Mouse (Mus musculus): ENCODE measurements around the gene Cenpp.

Gene Cenpp

DNA sequence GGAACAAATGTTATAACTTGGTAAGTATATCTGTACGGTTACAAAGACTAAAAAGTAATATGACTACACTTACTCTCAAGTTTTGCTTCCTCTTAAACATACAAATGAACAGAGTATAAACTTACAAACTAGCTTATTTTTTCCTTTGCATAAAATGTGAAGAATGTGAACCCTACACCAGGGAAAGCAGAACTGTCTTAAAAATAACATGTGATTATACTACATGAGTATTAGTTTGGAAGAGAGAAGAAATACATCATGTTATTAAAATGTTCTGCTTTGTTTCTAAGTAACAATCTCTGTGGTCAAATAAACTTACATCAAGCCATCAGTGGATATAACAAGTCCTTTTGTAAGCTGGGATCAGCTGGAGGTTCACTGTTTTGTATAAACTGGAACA, 113.9 kb downstream of the Cenpp start:
- DNase-seq (ENCODE audit: low read depth in 1 of 2, low spot score in 2 of 2): no peak

DNA sequence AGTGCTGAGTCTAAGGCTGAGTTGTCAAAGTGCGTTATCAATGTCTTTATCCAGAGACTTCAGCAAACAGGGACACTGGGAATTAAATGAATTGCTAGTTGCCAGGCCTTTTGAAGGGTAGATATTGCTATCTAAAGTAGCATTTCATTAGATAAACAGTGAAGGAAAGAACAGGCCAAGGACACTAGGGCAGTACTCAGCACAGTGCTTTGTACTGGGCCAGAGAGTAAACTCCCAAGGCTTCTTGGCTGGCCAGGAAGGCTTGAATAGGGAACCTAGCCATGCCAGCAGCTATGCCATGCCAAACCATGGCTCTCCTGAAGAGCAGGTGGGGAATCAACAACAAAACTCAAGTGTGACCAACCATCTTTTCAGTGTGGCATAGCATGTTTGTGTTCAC, 115.6 kb downstream of the Cenpp start:
- DNase-seq (ENCODE audit: low read depth in 1 of 2, low spot score in 2 of 2): no peak

DNA sequence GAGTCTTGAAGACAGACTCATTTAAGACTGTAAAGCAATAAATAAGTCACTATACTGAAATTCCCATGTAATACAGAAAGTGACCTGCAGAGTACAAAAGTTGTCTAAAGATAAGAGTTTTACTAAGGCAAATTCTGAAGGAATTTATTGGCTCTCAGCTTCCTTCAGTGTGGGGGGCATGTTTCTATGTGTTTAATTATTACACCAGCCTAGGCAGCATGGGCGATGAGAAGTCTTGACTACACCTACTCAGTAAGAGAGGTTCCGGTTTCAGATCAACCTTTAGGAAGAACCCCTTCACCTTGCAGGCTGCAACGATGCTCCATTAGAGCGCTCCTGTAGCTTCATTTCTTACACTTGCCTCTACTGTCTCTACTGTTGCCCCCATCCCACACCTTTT, 121.9 kb downstream of the Cenpp start:
- no peak for DNase-seq (ENCODE audit: low read depth in 1 of 2, low spot score in 2 of 2)

DNA sequence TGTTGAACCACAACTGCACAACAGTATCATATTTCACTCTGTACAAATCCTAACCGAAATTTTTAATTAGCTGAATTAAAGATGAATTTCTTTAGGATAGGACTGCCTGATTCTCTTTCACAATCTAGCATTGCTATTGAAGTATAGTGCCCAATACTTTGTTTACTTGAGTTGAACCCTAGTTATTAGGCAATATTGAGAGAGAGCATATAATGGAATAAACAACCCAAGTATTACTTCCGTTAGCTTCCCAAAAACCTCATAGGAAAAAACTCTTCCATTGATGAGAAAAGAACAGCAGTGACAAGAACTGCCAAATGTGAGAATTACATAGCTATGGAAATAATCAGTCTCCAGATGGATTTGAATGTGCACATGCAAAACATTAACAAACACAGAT, 126.3 kb downstream of the Cenpp start:
- no peak for DNase-seq (ENCODE audit: low read depth in 1 of 2, low spot score in 2 of 2)

DNA sequence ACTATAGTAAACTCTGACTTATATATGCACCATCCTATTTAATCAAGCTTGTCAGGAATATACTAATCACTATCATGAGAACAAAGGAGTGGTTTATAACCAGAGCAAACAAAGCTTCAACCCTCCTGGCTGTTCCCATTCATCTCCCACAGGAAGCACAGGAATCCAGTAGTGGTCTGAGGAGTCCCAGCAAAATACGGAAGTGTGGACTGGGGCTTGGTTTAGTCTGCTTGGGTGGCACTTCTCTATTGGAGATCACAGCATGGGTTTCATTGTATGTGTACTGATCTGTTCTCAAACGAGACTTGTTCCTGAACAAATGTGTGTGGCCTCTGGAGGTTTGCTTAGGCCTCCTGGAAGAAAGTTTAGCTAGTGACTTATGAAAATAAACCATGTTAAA, 133.8 kb downstream of the Cenpp start:
- DNase-seq (ENCODE audit: low read depth in 1 of 2, low spot score in 2 of 2): peak in 1 of 2 experiments; percentile 1

DNA sequence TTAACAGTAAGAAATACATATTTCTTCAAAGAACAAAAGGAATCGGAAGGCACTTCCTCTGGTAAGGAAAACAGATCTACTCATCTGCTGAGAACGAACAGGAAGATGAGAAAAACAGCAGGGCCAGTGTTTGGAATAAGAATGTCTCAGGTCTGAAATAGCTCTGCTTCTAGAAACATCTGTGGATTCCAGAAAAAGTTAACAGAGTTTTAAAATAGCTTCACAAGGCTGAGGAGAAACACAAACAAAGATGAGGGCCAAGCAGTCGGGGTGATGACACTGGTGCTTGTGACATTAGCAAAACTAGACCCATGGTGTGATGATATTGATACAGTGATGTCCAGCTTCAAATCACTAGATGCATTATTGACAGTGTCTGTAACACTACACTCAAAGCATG, 145.4 kb downstream of the Cenpp start:
- no peak for DNase-seq (ENCODE audit: low read depth in 1 of 2, low spot score in 2 of 2)

DNA sequence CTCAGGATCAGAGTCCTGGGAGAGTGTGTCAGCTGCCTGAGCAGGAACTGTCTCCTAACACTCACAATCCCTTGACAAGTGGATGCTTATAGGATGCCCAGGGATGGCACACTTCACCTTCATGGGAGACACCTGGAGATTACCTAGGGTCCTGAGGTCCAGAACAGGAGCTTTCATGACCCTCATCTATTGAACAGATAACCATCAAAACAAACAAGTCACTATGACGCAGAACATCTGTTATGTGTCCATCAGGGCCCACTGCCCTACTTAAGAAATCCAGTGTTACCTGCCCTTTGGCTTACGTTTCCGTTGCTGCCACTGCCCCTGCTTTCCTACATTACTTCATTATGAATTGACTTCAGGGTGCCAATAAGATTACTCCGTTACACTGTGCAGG, 146.8 kb downstream of the Cenpp start:
- DNase-seq (ENCODE audit: low read depth in 1 of 2, low spot score in 2 of 2): no peak

DNA sequence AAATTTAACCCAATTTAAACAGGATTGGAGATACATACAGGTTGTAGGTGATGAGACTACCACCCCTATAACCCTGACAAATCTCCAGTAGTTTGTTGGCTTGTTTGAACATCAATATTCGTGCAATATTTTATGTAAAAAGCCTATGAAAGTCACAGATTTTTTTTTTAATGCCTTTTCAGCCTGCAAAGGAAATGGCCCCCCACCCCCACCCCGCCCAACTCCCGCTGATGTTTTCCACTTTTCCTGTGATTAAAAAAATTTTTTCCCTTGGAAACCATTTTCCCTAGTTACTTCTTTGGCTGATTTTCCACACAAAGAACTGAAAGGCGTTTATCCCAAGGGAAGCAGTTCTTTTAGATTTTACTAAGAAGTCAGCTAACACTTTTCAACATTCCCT, 148.1 kb downstream of the Cenpp start, which contains the start of gene Ecm2:
Gene Ecm2 (plus strand): TSS at position 301 of the 400 bp plus-strand sequence.
- DNase-seq (ENCODE audit: low read depth in 1 of 2, low spot score in 2 of 2): no peak

DNA sequence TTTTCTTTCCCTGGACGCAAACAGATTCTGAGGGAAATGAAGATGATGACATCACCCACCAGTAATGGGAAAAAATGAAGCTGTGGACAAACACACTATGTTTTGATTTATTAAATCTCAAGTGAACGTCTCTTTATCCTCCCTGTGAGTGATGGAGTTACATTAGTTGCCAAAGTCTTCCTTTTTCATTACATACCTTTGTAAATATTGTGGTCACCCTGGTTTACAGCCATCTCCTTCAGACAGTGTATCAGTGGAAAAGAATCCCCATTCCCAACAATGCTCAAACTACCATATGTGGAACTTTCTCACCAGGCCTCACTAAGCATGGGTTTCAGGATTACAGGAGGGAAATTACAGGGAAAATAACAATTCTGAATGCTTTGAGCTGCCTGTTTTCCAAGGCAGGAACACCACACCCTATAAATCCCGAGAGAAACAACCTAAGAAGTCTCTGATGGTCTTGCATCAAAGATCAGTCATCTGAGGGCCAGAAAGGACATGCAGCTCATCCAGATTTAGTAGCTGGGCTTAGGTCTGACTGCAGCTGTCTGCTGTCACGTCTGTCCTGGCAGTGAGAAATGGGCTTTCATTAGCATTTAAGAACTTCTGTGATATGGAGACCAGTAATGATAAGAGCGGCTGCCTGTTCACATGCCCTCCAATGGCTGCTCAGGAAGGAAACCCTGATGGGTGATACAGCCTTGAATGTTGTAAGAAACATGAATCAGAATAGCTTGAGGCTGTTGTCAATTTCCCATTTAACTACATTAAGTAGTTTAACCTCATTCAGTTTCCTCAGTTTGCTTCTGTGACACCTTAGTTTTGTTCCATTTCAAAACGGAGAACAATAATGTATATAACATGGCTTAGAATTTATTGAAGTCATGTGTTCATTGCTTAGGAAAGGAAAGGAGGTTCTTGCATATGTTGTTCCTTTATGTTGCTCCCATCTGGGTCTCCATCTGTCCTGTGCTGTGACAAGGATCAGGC, 159.9 kb downstream of the Cenpp start, which contains the start of gene Tes3-ps:
Gene Tes3-ps (plus strand): TSS at position 943 of the 993 bp plus-strand sequence.
- no peak for DNase-seq (ENCODE audit: low read depth in 1 of 2, low spot score in 2 of 2)

DNA sequence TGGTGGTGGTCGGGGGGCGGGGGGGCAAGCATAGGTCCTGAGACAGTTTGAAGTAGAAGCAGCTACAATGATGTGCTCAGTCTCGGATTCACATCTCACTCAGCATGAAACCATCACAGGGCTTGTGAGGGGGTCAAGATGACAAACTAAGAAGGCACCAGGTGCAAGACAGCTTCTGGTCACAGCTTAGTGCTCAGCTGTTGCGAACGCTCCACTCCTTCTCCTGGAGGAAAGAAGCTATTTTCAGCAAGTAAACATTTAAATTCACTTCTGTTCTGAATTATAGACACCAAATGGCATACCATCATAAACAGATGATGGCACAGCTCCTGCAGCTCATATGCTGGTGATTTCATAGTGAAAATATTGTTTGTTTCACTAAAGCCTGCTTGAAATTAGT, 167.2 kb downstream of the Cenpp start:
- DNase-seq (ENCODE audit: low read depth in 1 of 2, low spot score in 2 of 2): no peak

DNA sequence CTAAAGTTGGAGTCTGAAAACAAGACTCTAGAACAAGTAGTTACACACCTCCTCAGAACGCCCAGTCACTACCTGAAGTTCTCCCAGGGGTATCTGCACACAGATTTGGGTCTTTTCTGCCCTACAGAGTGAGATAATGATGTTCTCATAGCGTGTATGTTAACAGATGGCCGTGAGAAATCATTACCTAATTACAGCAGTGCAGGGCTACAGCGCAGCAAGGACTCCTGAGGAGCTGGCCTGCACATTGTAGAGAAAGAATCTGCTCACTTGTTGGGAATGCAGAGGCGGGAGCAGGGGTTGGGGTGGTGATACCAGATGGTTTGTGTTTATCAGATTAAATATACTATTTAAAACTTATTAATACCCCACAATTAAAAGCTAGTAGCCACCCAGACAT, 172.0 kb downstream of the Cenpp start:
- no peak for DNase-seq (ENCODE audit: low read depth in 1 of 2, low spot score in 2 of 2)

DNA sequence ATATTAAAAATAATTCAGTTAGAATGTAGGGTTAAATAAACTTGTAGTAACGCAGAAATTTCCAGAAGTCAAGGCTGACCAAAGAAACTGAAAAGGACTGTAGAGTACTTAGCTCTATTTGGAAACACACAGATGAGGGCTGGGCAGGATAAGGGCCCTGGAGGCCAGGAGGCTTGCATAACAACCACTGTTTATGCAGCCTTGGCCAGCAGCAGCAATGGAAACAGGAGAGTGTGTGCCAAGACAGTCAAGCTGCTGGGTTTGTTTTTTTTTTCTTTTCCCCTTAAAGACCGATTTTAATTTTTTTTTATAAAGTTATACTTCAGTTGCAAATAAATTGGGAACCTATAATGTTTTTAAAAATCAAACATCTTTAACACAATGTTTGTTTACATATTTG, 172.5 kb downstream of the Cenpp start:
- no peak for DNase-seq (ENCODE audit: low read depth in 1 of 2, low spot score in 2 of 2)

DNA sequence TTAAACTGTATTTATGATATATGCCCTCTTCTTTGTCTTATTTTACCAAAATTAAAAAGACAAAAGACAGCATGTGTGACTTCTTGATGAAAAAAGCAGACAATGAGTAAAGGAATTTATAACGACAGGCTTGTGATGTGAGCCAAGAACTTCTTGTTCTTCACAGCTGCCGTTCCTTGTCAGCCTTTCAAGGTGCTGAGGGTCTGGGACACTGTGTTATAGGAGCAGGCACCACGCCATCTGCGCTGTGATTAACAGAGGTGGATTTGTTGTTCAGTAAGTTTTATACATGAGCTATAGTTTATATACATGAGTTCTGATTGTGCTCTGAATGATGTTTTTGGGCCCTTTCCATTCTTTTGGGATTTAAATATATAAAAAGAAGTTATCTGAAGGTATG, 173.2 kb downstream of the Cenpp start:
- DNase-seq (ENCODE audit: low read depth in 1 of 2, low spot score in 2 of 2): no peak

DNA sequence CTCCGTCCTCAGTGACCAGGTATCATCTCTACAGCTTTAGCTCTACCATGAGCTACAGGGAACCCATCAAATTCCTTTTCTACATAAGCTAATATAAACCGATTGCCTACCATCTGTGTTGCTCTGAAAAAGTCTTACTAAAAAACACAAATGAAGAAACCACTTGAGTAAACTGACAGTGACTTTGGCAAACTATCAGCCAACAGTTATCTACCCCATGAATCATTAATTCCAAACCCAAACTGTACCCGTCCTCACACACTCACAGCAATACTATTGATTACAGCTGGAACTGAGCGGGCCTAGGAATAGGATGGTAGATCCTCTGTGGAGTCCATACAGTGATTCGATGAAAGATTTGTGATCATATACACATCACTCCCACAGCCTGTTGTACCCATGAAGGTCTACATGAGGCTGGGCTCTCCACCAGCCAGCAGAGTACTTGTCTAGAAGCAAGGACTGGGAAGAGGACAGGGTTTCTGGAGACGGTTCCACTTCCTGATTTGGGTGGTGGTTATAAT, 173.7 kb downstream of the Cenpp start:
- DNase-seq (ENCODE audit: low read depth in 1 of 2, low spot score in 2 of 2): no peak

DNA sequence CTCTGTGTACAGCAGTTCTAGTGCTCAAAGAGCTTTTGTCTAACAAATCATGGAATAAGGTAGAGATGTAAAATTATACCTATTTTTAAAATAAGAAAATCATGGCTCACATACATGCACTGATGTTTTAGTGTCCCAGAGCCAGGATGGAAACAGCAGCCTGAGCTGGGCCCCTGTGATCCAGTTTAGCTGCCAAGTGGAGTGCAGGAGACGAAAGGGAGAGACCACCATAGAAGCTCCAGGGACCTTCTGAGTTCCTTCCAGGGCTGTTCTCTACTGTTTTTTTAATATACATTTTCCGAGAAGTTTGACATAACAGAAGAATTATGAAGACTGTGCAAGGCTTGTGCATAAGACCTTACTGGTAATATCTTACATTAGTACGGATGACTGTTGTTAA, 174.7 kb downstream of the Cenpp start:
- no peak for DNase-seq (ENCODE audit: low read depth in 1 of 2, low spot score in 2 of 2)

DNA sequence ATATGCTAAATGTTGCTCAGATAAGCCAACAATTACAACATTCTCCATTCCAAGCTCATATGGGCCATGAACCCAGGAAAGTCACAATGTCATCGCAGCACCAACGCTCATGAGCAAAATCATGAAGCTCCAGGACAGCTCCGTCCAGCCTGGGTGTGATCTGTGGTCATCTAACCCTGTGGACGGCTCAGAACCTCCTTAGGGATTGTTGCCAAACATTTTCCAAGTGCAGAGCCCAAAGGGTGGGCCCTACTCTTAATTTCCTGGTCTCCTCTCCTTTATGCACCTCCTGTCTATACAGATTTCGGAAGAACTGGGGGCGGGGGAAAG, 179.9 kb downstream of the Cenpp start:
- no peak for DNase-seq (ENCODE audit: low read depth in 1 of 2, low spot score in 2 of 2)

DNA sequence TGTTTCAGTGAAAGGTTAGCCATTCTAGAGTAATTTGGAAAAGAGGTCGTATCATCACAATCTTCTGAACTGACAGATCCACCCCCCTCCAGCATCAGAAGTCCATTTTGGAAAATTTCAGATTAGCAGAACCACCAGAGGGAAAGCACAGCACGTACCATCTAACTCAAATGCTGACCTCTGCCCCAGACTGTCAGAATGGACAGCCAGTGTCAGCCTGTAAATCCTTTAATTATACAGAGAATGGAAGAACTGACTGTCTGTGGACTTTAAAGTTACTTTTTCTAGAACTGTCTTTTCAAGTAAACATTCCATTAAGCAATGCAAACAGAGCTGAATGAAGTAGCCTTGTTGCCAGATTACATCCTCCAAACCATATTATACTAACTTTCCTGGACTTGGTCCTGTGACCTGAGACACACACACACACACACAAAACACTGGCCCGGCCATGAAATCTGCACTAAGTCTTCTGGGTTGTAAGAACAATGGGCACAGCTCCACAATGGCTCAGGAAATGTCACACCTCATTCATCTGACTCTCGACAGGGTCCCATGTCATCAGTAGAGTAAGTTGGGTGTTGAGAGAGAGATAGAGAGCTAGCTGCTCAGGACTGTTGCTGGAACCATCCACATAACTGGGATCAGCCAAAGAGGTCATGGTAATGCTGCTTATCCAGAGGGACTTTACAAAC, 180.5 kb downstream of the Cenpp start:
- DNase-seq (ENCODE audit: low read depth in 1 of 2, low spot score in 2 of 2): no peak

DNA sequence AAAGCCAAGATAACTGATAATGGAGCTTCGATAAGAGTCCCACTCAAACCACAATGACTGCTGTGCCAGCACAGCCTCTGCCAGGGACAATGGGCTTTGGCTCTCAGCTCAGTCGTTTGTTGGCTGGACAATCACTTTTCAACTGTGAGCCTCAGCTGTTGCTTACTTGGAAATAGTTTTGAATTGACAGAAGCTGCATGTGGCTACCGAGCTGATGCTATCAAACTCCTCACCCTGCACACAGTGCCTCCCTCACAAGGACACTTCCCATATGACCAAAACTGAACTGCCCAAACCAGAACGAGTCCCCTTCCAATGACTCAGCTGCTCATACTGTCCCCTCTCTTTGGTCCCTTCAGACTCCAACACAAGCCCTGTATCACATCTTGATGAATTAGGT, 181.8 kb downstream of the Cenpp start:
- no peak for DNase-seq (ENCODE audit: low read depth in 1 of 2, low spot score in 2 of 2)

DNA sequence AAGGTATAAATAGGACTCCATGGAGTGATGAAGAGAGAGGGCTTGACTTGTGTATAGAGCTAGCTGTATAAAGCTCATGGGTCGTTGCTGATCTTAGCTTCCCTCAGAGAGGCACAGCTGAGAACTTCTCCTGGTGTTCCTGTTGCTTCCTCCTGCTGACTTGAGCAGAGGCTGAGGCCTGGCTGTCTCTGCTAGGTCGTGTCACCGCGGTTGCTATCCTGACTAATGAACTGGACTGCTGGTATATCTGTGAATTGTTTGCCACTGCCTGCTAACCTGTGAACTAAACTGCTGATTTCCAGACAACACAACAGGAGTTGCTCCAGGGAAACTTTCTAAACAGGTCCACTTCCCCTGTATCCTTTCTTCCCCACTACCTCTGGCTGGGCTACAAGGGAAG, 182.3 kb downstream of the Cenpp start:
- no peak for DNase-seq (ENCODE audit: low read depth in 1 of 2, low spot score in 2 of 2)

DNA sequence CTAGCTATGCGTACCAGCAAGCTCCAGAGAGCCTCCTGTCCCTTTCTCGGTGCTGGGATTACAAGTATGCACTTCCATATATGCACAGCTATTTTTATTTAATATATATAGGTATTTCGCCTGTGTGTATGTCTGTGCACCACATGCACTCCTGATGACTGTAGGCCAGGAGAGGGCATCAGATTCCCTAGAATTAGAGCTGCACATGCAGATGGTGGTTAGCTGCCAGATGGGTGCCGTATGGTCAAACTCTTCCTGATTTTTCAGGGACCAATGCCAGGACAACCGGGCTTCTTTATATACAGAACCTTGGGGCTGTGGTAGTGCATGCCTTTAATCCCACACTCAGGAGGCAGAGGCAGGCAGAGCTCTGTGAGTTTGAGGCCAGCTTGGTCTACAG, 183.6 kb downstream of the Cenpp start:
- DNase-seq (ENCODE audit: low read depth in 1 of 2, low spot score in 2 of 2): no peak

DNA sequence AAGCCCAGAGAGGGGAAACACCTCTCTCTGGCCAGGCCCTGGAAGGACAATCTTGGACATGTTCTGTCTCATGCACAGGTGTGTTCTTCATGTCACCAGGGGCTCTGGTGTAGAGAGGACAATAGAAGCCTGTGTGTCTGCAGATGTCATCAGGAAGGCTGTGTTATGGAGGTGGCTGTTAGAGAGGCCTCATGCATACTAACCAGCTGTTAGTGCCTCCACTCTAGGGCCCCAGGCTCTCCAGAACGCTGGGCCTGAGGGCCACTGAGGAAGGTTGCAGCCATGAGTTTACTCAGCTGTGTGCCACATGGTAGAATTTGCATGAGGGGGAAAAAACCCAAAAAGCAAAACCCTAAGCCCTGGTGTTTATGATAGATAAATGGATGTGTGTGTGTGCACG, 185.0 kb downstream of the Cenpp start:
- DNase-seq (ENCODE audit: low read depth in 1 of 2, low spot score in 2 of 2): no peak

DNA sequence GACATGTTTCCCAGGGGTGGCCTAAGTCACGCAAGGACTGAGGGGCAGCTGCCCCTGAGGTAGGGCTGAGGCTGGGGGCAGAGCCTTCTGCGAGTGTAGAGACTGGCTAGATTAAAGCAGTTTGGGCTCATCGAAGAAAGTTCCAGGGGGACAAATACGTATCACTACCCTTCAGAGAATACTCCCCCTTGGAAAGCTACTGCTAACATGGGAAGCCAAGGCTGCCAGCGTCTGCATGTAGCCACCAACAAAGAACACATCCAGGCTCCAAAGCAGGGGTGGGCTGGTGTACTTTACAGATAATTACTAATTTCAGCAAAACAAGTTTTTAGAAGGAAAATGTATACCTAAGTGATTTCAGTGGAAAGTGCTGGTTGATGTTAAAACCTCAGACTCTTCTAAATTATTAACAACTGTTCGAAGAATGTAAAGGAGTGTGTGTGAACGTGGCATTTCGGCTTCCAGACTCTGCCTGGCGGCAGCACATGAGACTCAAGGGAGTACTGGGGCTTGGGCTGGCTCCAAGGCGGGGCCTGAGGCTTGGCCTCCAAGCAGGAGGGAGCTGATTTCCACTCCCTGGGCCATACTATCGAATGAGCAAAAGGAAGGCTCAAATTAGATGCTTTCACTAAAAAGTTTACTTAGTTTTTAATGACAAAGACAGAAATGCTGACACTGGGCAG, 186.1 kb downstream of the Cenpp start:
- DNase-seq (ENCODE audit: low read depth in 1 of 2, low spot score in 2 of 2): no peak

Data from monocyte, adult 2 months (primary cell).